In the genomic region with DNA sequence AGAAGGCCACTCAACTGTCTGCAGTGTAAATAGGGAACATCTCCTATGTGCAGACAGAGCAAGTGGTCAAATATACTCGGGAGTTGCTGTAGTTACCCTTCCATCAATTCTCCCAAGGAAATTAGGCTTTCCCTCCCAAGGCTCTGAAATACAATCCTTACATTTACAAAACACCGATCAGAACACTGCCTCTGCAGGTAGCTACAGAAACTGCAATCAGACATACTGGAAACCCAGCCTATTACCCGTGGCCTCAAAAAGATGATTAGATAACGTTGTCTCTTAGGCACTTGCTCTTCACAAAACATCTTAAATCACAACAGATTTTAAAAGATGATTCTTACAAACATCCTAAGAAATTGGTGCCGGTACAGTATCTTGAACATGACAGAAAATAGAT, we compare ENCODE assay signal across 12 mouse cellular contexts.
DNase-seq lines count a peak whose midpoint lies in the region; ATAC-seq and TF ChIP-seq lines count a peak whose summit lies in the region.
"Had no signal": no experiment of that assay in that cellular context is flagged by ENCODE, and none has a peak within 500 bp of the region (broad histone marks: within the 10 kb centered on the region; RNA-seq: fewer than 3 reads in every experiment).

No protein-coding gene starts in this region.

- peak; percentile 59 for TF ChIP-seq CTCF in heart, adult 2 months (IDR thresholded peaks at IDR 0.05)
- TF ChIP-seq CTCF in midbrain, postnatal 0 days (IDR thresholded peaks at IDR 0.05): peak; percentile 59
- TF ChIP-seq CTCF in stomach, postnatal 0 days (IDR thresholded peaks at IDR 0.05; ENCODE audit: low read depth): peak; percentile 65

- intact Hi-C loops in heart, adult 2 months (cut with DNase I): no loop called here

- H3K79me2 ChIP-seq in heart, adult 2 months (replicated peaks; ENCODE audit: control insufficient read depth, insufficient read depth, low read length): no peaks in the 10 kb centered on the region

- no peak overlapping the region for H3K4me2 ChIP-seq in heart, embryonic 11.5 days
- no peak overlapping the region for H3K4me2 ChIP-seq in midbrain, postnatal 0 days (ENCODE audit: low read depth, low read length, poor library complexity, severe bottlenecking)
- H3K4me2 ChIP-seq in midbrain, embryonic 16.5 days (ENCODE audit: low read length): no peak overlapping the region
- H3K4me2 ChIP-seq in stomach, postnatal 0 days (replicated peaks; ENCODE audit: low read depth): no peak overlapping the region
- H3K4me2 ChIP-seq: heart, embryonic 12.5 days; stomach, embryonic 15.5 days had no signal

- DNase-seq in heart, adult 2 months: no peak
- peak; percentile 27 for DNase-seq in midbrain, postnatal 0 days (ENCODE audit: low spot score)
- DNase-seq in embryo, embryonic 10 days (ENCODE audit: low spot score): peak; percentile 54
- DNase-seq in stomach, postnatal 0 days (ENCODE audit: low spot score): no peak
- DNase-seq in ovary, adult 18-20 months (ENCODE audit: low spot score): no peak
- no peak for DNase-seq in heart, adult 8-10 months (ENCODE audit: low spot score)
- DNase-seq: kidney, postnatal 10 days had no signal

- H3K4me1 ChIP-seq in heart, adult 2 months (ENCODE audit: control insufficient read depth, insufficient read depth, low read length): no peaks in the 10 kb centered on the region
- H3K4me1 ChIP-seq in heart, embryonic 11.5 days (ENCODE audit: control insufficient read depth, insufficient read depth, low read length): no peaks in the 10 kb centered on the region
- no peaks in the 10 kb centered on the region for H3K4me1 ChIP-seq in midbrain, postnatal 0 days (ENCODE audit: insufficient read depth, low read length)
- no peaks in the 10 kb centered on the region for H3K4me1 ChIP-seq in midbrain, embryonic 16.5 days (ENCODE audit: control insufficient read depth, insufficient read depth, low read length)
- no peaks in the 10 kb centered on the region for H3K4me1 ChIP-seq in stomach, postnatal 0 days (replicated peaks; ENCODE audit: control insufficient read depth, insufficient read depth)

- no peaks in the 10 kb centered on the region; the same call in 1 of the 2 replicates for H3K36me3 ChIP-seq in heart, adult 2 months (ENCODE audit: control insufficient read depth, insufficient read depth, low read length)
- H3K36me3 ChIP-seq in heart, embryonic 11.5 days (ENCODE audit: control insufficient read depth, insufficient read depth, low read length): no peaks in the 10 kb centered on the region
- H3K36me3 ChIP-seq in midbrain, postnatal 0 days (ENCODE audit: insufficient read depth, low read length): peaks cover 8% of the 10 kb centered on the region; the same call in 1 of the 2 replicates
- H3K36me3 ChIP-seq in midbrain, embryonic 16.5 days (ENCODE audit: control insufficient read depth, insufficient read depth, low read length): 0 out of 2 replicates have a peak, but pooled peaks cover 2% of the 10 kb centered on the region
- H3K36me3 ChIP-seq in stomach, postnatal 0 days (ENCODE audit: control insufficient read depth, insufficient read depth, low read length): peaks cover 5% of the 10 kb centered on the region; the same call in 1 of the 2 replicates
- H3K36me3 ChIP-seq: heart, embryonic 12.5 days; stomach, embryonic 15.5 days had no signal

- H3K27me3 ChIP-seq in heart, adult 2 months (ENCODE audit: control insufficient read depth, insufficient read depth, low read length): no peaks in the 10 kb centered on the region
- H3K27me3 ChIP-seq in heart, embryonic 11.5 days (ENCODE audit: control insufficient read depth, insufficient read depth, low read length): no peaks in the 10 kb centered on the region
- no peaks in the 10 kb centered on the region for H3K27me3 ChIP-seq in midbrain, postnatal 0 days (ENCODE audit: insufficient read depth, low read length)
- no peaks in the 10 kb centered on the region for H3K27me3 ChIP-seq in midbrain, embryonic 16.5 days (ENCODE audit: control insufficient read depth, insufficient read depth, low read depth, low read length)
- no peaks in the 10 kb centered on the region for H3K27me3 ChIP-seq in stomach, postnatal 0 days (ENCODE audit: control insufficient read depth, insufficient read depth, low read length)
- H3K27me3 ChIP-seq: heart, embryonic 12.5 days; megakaryocyte, embryonic 14.5 days; stomach, embryonic 15.5 days had no signal

- ATAC-seq in heart, embryonic 11.5 days (replicated peaks; ENCODE audit: insufficient number of reproducible peaks, low FRiP score, low TSS enrichment): no peak
- no peak for ATAC-seq in midbrain, postnatal 0 days (ENCODE audit: low FRiP score)
- ATAC-seq in midbrain, embryonic 16.5 days: no peak
- no peak for ATAC-seq in stomach, postnatal 0 days (ENCODE audit: low FRiP score, low TSS enrichment)

- H3K9ac ChIP-seq in heart, adult 2 months (ENCODE audit: low read depth, low read length): no peak overlapping the region
- H3K9ac ChIP-seq in heart, embryonic 11.5 days (ENCODE audit: low read depth, low read length): no peak overlapping the region
- no peak overlapping the region for H3K9ac ChIP-seq in midbrain, postnatal 0 days (replicated peaks; ENCODE audit: low read length, poor library complexity, severe bottlenecking)
- H3K9ac ChIP-seq in midbrain, embryonic 16.5 days (ENCODE audit: low read depth, low read length): no peak overlapping the region
- no peak overlapping the region for H3K9ac ChIP-seq in stomach, postnatal 0 days (ENCODE audit: low read length)
- H3K9ac ChIP-seq: heart, embryonic 12.5 days; stomach, embryonic 15.5 days had no signal

- H3K27ac ChIP-seq in heart, adult 2 months: no peak overlapping the region
- no peak overlapping the region for H3K27ac ChIP-seq in heart, embryonic 11.5 days (ENCODE audit: low read depth, low read length)
- H3K27ac ChIP-seq in midbrain, postnatal 0 days (ENCODE audit: low read depth, low read length): no peak overlapping the region
- no peak overlapping the region for H3K27ac ChIP-seq in midbrain, embryonic 16.5 days (ENCODE audit: low read length)
- no peak overlapping the region for H3K27ac ChIP-seq in stomach, postnatal 0 days (replicated peaks)
- H3K27ac ChIP-seq: stomach, embryonic 15.5 days had no signal

- no peak for TF ChIP-seq POLR2A in heart, adult 2 months (IDR thresholded peaks at IDR 0.05; ENCODE audit: insufficient read depth, low read depth, low read length)

- no peak for TF ChIP-seq EP300 in heart, adult 2 months (IDR thresholded peaks at IDR 0.05; ENCODE audit: insufficient read depth, low read depth, low read length)
- no peak for TF ChIP-seq EP300 in stomach, postnatal 0 days (optimal IDR thresholded peaks at IDR 0.05)

- 47% methylated on average over 5 of the region's 5 CpGs for WGBS in heart, adult 2 months
- 37% methylated on average over 5 of the region's 5 CpGs for WGBS in heart, embryonic 11.5 days (ENCODE audit: insufficient replicate concordance)
- WGBS in midbrain, postnatal 0 days: 43% methylated on average over 5 of the region's 5 CpGs
- 46% methylated on average over 5 of the region's 5 CpGs for WGBS in midbrain, embryonic 16.5 days
- WGBS in stomach, postnatal 0 days: 42% methylated on average over 5 of the region's 5 CpGs

- no peak overlapping the region for H3K4me3 ChIP-seq in heart, adult 2 months
- no peak overlapping the region for H3K4me3 ChIP-seq in heart, embryonic 11.5 days (ENCODE audit: low read depth, low read length)
- H3K4me3 ChIP-seq in midbrain, postnatal 0 days (ENCODE audit: low read depth, low read length): no peak overlapping the region
- H3K4me3 ChIP-seq in midbrain, embryonic 16.5 days (ENCODE audit: low read depth, low read length): no peak overlapping the region
- H3K4me3 ChIP-seq in stomach, postnatal 0 days (ENCODE audit: low read depth, low read length): no peak overlapping the region
- H3K4me3 ChIP-seq: heart, embryonic 12.5 days; megakaryocyte, embryonic 14.5 days; stomach, embryonic 15.5 days had no signal

- H3K9me3 ChIP-seq in heart, embryonic 11.5 days (replicated peaks; ENCODE audit: control insufficient read depth, low read length): no peaks in the 10 kb centered on the region
- no peaks in the 10 kb centered on the region for H3K9me3 ChIP-seq in midbrain, postnatal 0 days (ENCODE audit: low read length)
- no peaks in the 10 kb centered on the region for H3K9me3 ChIP-seq in midbrain, embryonic 16.5 days (replicated peaks; ENCODE audit: control insufficient read depth, low read length, poor library complexity, severe bottlenecking)
- H3K9me3 ChIP-seq in stomach, postnatal 0 days (ENCODE audit: control insufficient read depth, low read length): no peaks in the 10 kb centered on the region
- H3K9me3 ChIP-seq: heart, embryonic 12.5 days; megakaryocyte, embryonic 14.5 days; stomach, embryonic 15.5 days had no signal

Comparison
In these comparisons a context has a peak if more than half of its experiments do, and no peak if none do; other contexts are left out.
1. DNase-seq: peak in midbrain, postnatal 0 days (single experiment) and embryo, embryonic 10 days (single experiment); none in heart, adult 2 months (0 of 2), stomach, postnatal 0 days (single experiment), ovary, adult 18-20 months (single experiment) and heart, adult 8-10 months (single experiment).
2. Peak in every context shown above with its lines, with median percentiles within 50 percentile points of each other: CTCF ChIP-seq.